ENCODE assay signal across 8 mouse cellular contexts in the genomic region with DNA sequence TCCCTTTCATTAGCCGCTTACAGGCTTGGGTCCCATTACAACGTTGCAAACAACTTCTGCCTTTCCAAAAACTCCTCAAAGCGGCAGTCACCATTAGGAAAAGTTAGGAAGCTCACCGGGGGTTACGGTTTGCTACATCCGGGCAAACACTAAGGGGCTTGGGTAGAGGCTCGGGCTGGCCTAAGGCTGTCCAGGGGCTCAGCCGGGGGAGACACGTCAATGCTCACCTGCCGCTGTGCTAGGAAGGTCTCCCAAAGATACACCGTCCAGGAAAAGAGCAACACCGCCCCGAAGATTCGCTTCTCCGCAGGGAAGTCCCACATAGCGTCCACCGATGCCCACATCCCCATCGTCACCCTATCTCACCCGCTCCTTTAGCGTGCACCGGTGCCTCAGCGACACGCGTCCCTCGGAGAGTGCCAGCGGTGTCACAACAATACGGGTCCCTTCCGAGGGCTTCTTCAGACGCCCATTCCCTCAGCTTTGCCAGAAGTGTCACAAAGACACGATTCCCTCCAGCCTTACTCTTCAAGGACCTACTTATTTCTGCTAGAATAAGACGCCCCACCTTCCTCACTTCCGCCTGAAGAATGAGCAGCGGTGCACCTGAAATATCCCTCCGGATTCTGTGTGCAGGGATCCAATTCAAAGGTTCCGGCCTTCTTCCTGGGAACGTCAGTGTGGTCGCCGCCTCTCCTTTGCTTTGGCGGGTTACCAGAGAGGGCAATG. TPM values are rescaled to one million over a fixed set of nuclear protein-coding genes. Genes with fewer than 3 reads are reported as not detected.
DNase-seq lines count a peak whose midpoint lies in the region; ATAC-seq and TF ChIP-seq lines count a peak whose summit lies in the region.

A gene (minus strand): TSS at position 592 of the 729 bp plus-strand sequence.

- H3K4me1 ChIP-seq in erythroblast, embryonic 14.5 days (ENCODE audit: control insufficient read depth), result peaks cover 21% of the 10 kb centered on the region
- H3K4me1 ChIP-seq in heart, embryonic 12.5 days (replicated peaks), result peaks cover 7% of the 10 kb centered on the region
- H3K4me1 ChIP-seq in kidney, postnatal 0 days (replicated peaks; ENCODE audit: insufficient read depth, low read length), result 0 out of 2 replicates have a peak, but pooled peaks cover 3% of the 10 kb centered on the region
- peaks cover 6% of the 10 kb centered on the region; the same call in 1 of the 2 replicates for H3K4me1 ChIP-seq in liver, embryonic 11.5 days (replicated peaks; ENCODE audit: control insufficient read depth, insufficient read depth, low read length)
- H3K4me1 ChIP-seq in stomach, embryonic 14.5 days (ENCODE audit: control insufficient read depth, insufficient read depth, low read length), result 0 out of 2 replicates have a peak, but pooled peaks cover 2% of the 10 kb centered on the region

- peak; percentile 98 for DNase-seq in brain, embryonic 14.5 days (ENCODE audit: low read depth)
- DNase-seq in kidney, postnatal 0 days (ENCODE audit: low spot score), result peak; percentile 96
- peak; percentile 88 for DNase-seq in liver, embryonic 11.5 days (ENCODE audit: low spot score)
- DNase-seq in naive thymus-derived CD4-positive, alpha-beta T cell, adult 2 months (ENCODE audit: low read depth), result peak; percentile 92

- peak within 1 kb of the TSS; percentile 80 for H3K9ac ChIP-seq in heart, embryonic 12.5 days
- H3K9ac ChIP-seq in kidney, postnatal 0 days (ENCODE audit: low read depth, low read length), result peak within 1 kb of the TSS; percentile 71
- peak within 1 kb of the TSS; percentile 60 for H3K9ac ChIP-seq in liver, embryonic 11.5 days (ENCODE audit: low read depth, low read length)
- H3K9ac ChIP-seq in stomach, embryonic 14.5 days (replicated peaks; ENCODE audit: low read depth, low read length), result peak within 1 kb of the TSS; percentile 60

- under 1% methylated on average over 39 of the region's 39 CpGs for WGBS in heart, embryonic 12.5 days
- under 1% methylated on average over 39 of the region's 39 CpGs for WGBS in kidney, postnatal 0 days
- WGBS in liver, embryonic 11.5 days, result under 1% methylated on average over 39 of the region's 39 CpGs
- WGBS in stomach, embryonic 14.5 days, result under 1% methylated on average over 39 of the region's 39 CpGs

- H3K27me3 ChIP-seq in C2C12 (ENCODE audit: control insufficient read depth, insufficient read depth, insufficient read length), result no peaks in the 10 kb centered on the region
- H3K27me3 ChIP-seq in erythroblast, embryonic 14.5 days (ENCODE audit: control insufficient read depth), result no peaks in the 10 kb centered on the region
- no peaks in the 10 kb centered on the region for H3K27me3 ChIP-seq in heart, embryonic 12.5 days (replicated peaks)
- no peaks in the 10 kb centered on the region for H3K27me3 ChIP-seq in kidney, postnatal 0 days (ENCODE audit: insufficient read depth, low read length)
- no peaks in the 10 kb centered on the region for H3K27me3 ChIP-seq in liver, embryonic 11.5 days (replicated peaks; ENCODE audit: control insufficient read depth, insufficient read depth, low read length)
- H3K27me3 ChIP-seq in stomach, embryonic 14.5 days (ENCODE audit: control insufficient read depth, insufficient read depth, low read length), result no peaks in the 10 kb centered on the region

- peak within 1 kb of the TSS; percentile 74 for H3ac ChIP-seq in C2C12 (ENCODE audit: control insufficient read depth, insufficient read length, low read depth)

- TF ChIP-seq CTCF in C2C12 (IDR thresholded peaks at IDR 0.05; ENCODE audit: control insufficient read depth, insufficient read depth, insufficient read length), result no peak
- TF ChIP-seq CTCF in brain, embryonic 14.5 days (IDR thresholded peaks at IDR 0.05; ENCODE audit: borderline replicate concordance, extremely low read depth, insufficient read depth, insufficient read length), result no peak
- TF ChIP-seq CTCF in kidney, postnatal 0 days (IDR thresholded peaks at IDR 0.05; ENCODE audit: low read depth), result no peak

- H3K4me2 ChIP-seq in heart, embryonic 12.5 days, result peak within 1 kb of the TSS; percentile 89
- peak within 1 kb of the TSS; percentile 68 for H3K4me2 ChIP-seq in kidney, postnatal 0 days (ENCODE audit: low read length)
- peak within 1 kb of the TSS; percentile 72 for H3K4me2 ChIP-seq in liver, embryonic 11.5 days
- H3K4me2 ChIP-seq in stomach, embryonic 14.5 days (replicated peaks; ENCODE audit: low read depth, low read length), result peak within 1 kb of the TSS; percentile 70

- no peak; the same call in 1 of the 2 replicates for TF ChIP-seq POLR2A in brain, embryonic 14.5 days (IDR thresholded peaks at IDR 0.05; ENCODE audit: borderline replicate concordance, extremely low read depth, insufficient read depth, insufficient read length, poor library complexity, severe bottlenecking)

- peaks cover 13% of the 10 kb centered on the region for H3K79me3 ChIP-seq in C2C12 (ENCODE audit: low read depth)

- peak; percentile 73 for ATAC-seq in heart, embryonic 12.5 days (ENCODE audit: insufficient number of reproducible peaks, low FRiP score)
- peak; percentile 90 for ATAC-seq in kidney, postnatal 0 days (replicated peaks; ENCODE audit: low FRiP score, low read depth)
- peak; percentile 91 for ATAC-seq in liver, embryonic 11.5 days (replicated peaks; ENCODE audit: low FRiP score)
- ATAC-seq in stomach, embryonic 14.5 days (ENCODE audit: insufficient number of reproducible peaks, insufficient read depth, low FRiP score, low read depth), result peak; percentile 85

- H3K79me2 ChIP-seq in C2C12 (ENCODE audit: control insufficient read depth, insufficient read depth), result peaks cover 28% of the 10 kb centered on the region

- peaks cover 2% of the 10 kb centered on the region for H3K9me3 ChIP-seq in erythroblast, embryonic 14.5 days (ENCODE audit: control insufficient read depth, low read length)
- no peaks in the 10 kb centered on the region for H3K9me3 ChIP-seq in heart, embryonic 12.5 days (replicated peaks)
- H3K9me3 ChIP-seq in kidney, postnatal 0 days (replicated peaks; ENCODE audit: low read length), result no peaks in the 10 kb centered on the region
- H3K9me3 ChIP-seq in liver, embryonic 11.5 days (ENCODE audit: control insufficient read depth, low read length), result no peaks in the 10 kb centered on the region
- no peaks in the 10 kb centered on the region for H3K9me3 ChIP-seq in stomach, embryonic 14.5 days (ENCODE audit: control insufficient read depth, low read depth, low read length)

- peaks cover 27% of the 10 kb centered on the region for H3K36me3 ChIP-seq in C2C12 (ENCODE audit: control insufficient read depth, insufficient read depth)
- H3K36me3 ChIP-seq in erythroblast, embryonic 14.5 days (ENCODE audit: control insufficient read depth), result peaks cover 28% of the 10 kb centered on the region
- peaks cover 27% of the 10 kb centered on the region for H3K36me3 ChIP-seq in heart, embryonic 12.5 days
- H3K36me3 ChIP-seq in kidney, postnatal 0 days (ENCODE audit: insufficient read depth, low read length), result peaks cover 14% of the 10 kb centered on the region; the same call in 1 of the 2 replicates
- H3K36me3 ChIP-seq in liver, embryonic 11.5 days (ENCODE audit: control insufficient read depth, insufficient read depth, low read length), result peaks cover 16% of the 10 kb centered on the region
- peaks cover 13% of the 10 kb centered on the region; the same call in 1 of the 2 replicates for H3K36me3 ChIP-seq in stomach, embryonic 14.5 days (ENCODE audit: control insufficient read depth, insufficient read depth, low read length)

- peak within 1 kb of the TSS; percentile 50 for H3K27ac ChIP-seq in heart, embryonic 12.5 days (ENCODE audit: poor library complexity, severe bottlenecking)
- H3K27ac ChIP-seq in kidney, postnatal 0 days, result peak within 1 kb of the TSS; percentile 77
- H3K27ac ChIP-seq in liver, embryonic 11.5 days (ENCODE audit: low read depth, low read length), result peak within 1 kb of the TSS; percentile 17; the same call in 1 of the 2 replicates
- 0 out of 2 replicates have a peak within 1 kb of the TSS, but pooled peaks have one; percentile 29 for H3K27ac ChIP-seq in stomach, embryonic 14.5 days (ENCODE audit: low read length)

- H3K4me3 ChIP-seq in C2C12 (ENCODE audit: insufficient read depth, poor library complexity, severe bottlenecking), result peak within 1 kb of the TSS; percentile 78
- peak within 1 kb of the TSS; percentile 68 for H3K4me3 ChIP-seq in erythroblast, embryonic 14.5 days (replicated peaks)
- peak within 1 kb of the TSS; percentile 96 for H3K4me3 ChIP-seq in heart, embryonic 12.5 days
- H3K4me3 ChIP-seq in kidney, postnatal 0 days (replicated peaks; ENCODE audit: low read depth, low read length), result peak within 1 kb of the TSS; percentile 85
- H3K4me3 ChIP-seq in liver, embryonic 11.5 days (ENCODE audit: low read depth, low read length), result peak within 1 kb of the TSS; percentile 67
- peak within 1 kb of the TSS; percentile 77 for H3K4me3 ChIP-seq in stomach, embryonic 14.5 days (ENCODE audit: low read depth, low read length)

TF ChIP-seq in C2C12, 6 proteins besides CTCF, POLR2A, EP300 and RAD21:
- TF ChIP-seq MAX (IDR thresholded peaks at IDR 0.05), result peak; percentile 58
- no peak for TF ChIP-seq FOSL1 (IDR thresholded peaks at IDR 0.05; ENCODE audit: insufficient read depth, low read length, poor library complexity, severe bottlenecking)
- TF ChIP-seq CEBPB (IDR thresholded peaks at IDR 0.05; ENCODE audit: low read depth), result no peak
- no peak for TF ChIP-seq MYOD1 (IDR thresholded peaks at IDR 0.05; ENCODE audit: control insufficient read depth, insufficient read length, low read depth)
- no peak for TF ChIP-seq MYOG (IDR thresholded peaks at IDR 0.05; ENCODE audit: control insufficient read depth, extremely low read depth, insufficient read length)
- no peak for TF ChIP-seq USF1 (IDR thresholded peaks at IDR 0.05; ENCODE audit: low read depth)

RNA-seq across cellular contexts. Expression of the gene that starts here (rescaled TPM):
- polyA plus RNA-seq in C2C12 (2012; fragmentation: generic; extraction: Trizol), result 24.8 TPM
- polyA plus RNA-seq in brain, embryonic 14.5 days (2012; rRNA removed), result 17.5 and 19.4 TPM in 2 replicates
- polyA plus RNA-seq in erythroblast, embryonic 14.5 days (2012), result 0.09 and 0.19 TPM in 2 replicates
- polyA plus RNA-seq in heart, embryonic 12.5 days (2016; fragmentation: Nextera tagmentation; extraction: Ambion mirVana), result 30.2 and 30.8 TPM in 2 replicates
- polyA plus RNA-seq in kidney, postnatal 0 days (2015; fragmentation: Nextera tagmentation; extraction: Ambion mirVana), result 38.8 and 42.9 TPM in 2 replicates
- 30.0 and 35.5 TPM in 2 replicates for polyA plus RNA-seq in liver, embryonic 11.5 days (2014; fragmentation: Nextera tagmentation; extraction: Ambion mirVana)
- 25.2 and 26.2 TPM in 2 replicates for polyA plus RNA-seq in stomach, embryonic 14.5 days (2014; fragmentation: Nextera tagmentation; extraction: Ambion mirVana)

Comparison
In these comparisons a context has a peak if more than half of its experiments do, and no peak if none do; other contexts are left out.
1. Peak in every context shown above with its lines: DNase-seq, ATAC-seq, H3K4me3 ChIP-seq and H3K27ac ChIP-seq.
2. RNA of the gene that starts here (polyA plus RNA-seq): 38.8 to 42.9 TPM in kidney, postnatal 0 days, 30.2 to 30.8 TPM in heart, embryonic 12.5 days, 30.0 to 35.5 TPM in liver, embryonic 11.5 days, 25.2 to 26.2 TPM in stomach, embryonic 14.5 days, 24.8 TPM in C2C12 (single experiment) and 17.5 to 19.4 TPM in brain, embryonic 14.5 days; 0.09 to 0.19 TPM in erythroblast, embryonic 14.5 days; every median in the first group is over 10 times any median in the second.
3. H3K27ac ChIP-seq: peak in every context shown above with its lines; median percentile 77 in kidney, postnatal 0 days; 50 in heart, embryonic 12.5 days; 29 in stomach, embryonic 14.5 days; 17 in liver, embryonic 11.5 days.